24 mouse cellular contexts compared by ENCODE assay signal in genomic region chr7:29016440-29016839, GRCm38 (mm10).
"Had no signal": no experiment of that assay in that cellular context is flagged by ENCODE, and none has a peak within 500 bp of the region (broad histone marks: within the 10 kb centered on the region; RNA-seq: fewer than 3 reads in every experiment).

No protein-coding gene starts in this region.

- H3K9me3 ChIP-seq: heart, embryonic 10.5 days; intestine, embryonic 15.5 days; limb, embryonic 15.5 days had no signal

- H3K4me2 ChIP-seq: heart, embryonic 12.5 days; hindbrain, embryonic 12.5 days; hindbrain, embryonic 14.5 days; intestine, embryonic 15.5 days; limb, embryonic 13.5 days; limb, embryonic 15.5 days; liver, embryonic 11.5 days had no signal

- H3K27ac ChIP-seq: heart, embryonic 10.5 days; hindbrain, embryonic 10.5 days; hindbrain, embryonic 12.5 days; hindbrain, embryonic 14.5 days; intestine, embryonic 15.5 days; layer of hippocampus, adult 2 months; left cerebral cortex, adult 2 months; limb, embryonic 13.5 days; limb, embryonic 15.5 days had no signal

- DNase-seq: gastrocnemius, postnatal 14 days; gastrocnemius, postnatal 36 days; heart, adult 18-20 months; heart, postnatal 10 days; heart, postnatal 4 days; kidney, adult 18-20 months; kidney, adult 8-10 months; kidney, postnatal 10 days; kidney, postnatal 25 days; kidney, postnatal 4 days had no signal

- ATAC-seq: hindbrain, embryonic 16.5 days; inflammation-experienced regulatory T-cells, adult 6 months; intestine, embryonic 15.5 days; intestine, postnatal 0 days had no signal

- H3K9ac ChIP-seq: heart, embryonic 12.5 days; hindbrain, embryonic 12.5 days; hindbrain, embryonic 14.5 days; intestine, embryonic 15.5 days; limb, embryonic 13.5 days; limb, embryonic 15.5 days had no signal

- H3K4me3 ChIP-seq: heart, embryonic 10.5 days; heart, embryonic 12.5 days; hindbrain, embryonic 10.5 days; hindbrain, embryonic 12.5 days; intestine, embryonic 15.5 days; layer of hippocampus, adult 2 months; left cerebral cortex, adult 2 months; limb, embryonic 13.5 days; limb, embryonic 15.5 days had no signal

- H3K36me3 ChIP-seq: heart, embryonic 10.5 days; heart, embryonic 12.5 days; hindbrain, embryonic 10.5 days; hindbrain, embryonic 12.5 days; intestine, embryonic 15.5 days; limb, embryonic 15.5 days had no signal
